13 mouse cellular contexts compared by ENCODE assay signal in the genomic region with DNA sequence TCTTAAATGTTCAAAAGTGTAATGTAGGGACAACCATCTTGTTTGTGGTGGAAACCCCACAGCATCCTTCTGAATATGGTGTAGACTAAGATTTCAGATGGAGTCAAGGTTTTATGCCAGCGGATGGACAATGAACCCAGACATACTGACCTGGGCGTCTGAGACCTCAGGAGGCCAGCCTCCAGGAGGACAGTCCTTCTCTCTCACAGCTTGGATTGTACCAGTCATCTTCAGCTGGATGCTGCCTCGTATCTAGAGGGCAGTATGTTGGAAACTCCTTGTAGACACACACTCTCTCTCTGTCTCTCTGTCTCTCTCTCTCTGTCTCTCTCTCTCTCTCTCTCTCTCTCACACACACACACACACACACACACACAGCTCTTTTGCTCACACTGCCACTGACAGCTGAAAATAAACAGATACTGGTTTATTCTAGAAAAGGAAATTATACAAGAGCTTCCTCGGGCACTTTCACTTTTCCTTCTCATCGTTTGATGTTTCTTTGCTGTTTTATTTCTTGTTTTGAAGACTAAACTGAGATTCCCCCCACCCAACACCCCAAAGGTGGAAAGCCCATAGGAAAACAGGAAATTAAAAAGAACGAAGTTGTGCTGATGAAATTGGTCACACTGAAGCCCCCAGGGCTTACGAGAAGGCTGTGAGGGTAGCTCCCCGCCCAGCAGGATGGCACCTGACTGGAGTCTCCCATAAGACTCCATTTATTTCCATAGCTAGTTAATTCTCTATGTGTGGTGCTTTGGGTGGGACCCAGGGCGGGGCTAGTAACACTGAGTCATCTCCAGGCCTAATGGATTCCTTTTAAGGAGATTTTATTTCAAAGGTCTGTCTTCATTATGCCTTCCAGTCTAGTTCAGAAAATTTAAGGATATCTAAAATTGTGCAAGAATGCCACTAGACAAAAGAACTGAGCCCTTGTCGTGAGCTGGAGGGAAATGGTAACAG.
DNase-seq lines count a peak whose midpoint lies in the region; ATAC-seq lines count a peak whose summit lies in the region.
"Had no signal": no experiment of that assay in that cellular context is flagged by ENCODE, and none has a peak within 500 bp of the region (broad histone marks: within the 10 kb centered on the region; RNA-seq: fewer than 3 reads in every experiment).

No protein-coding gene starts in this region.

- H3K4me2 ChIP-seq in heart, embryonic 13.5 days, result peak overlapping the region; percentile 4; the same call in 1 of the 2 replicates
- H3K4me2 ChIP-seq: midbrain, embryonic 12.5 days had no signal

- H3K27me3 ChIP-seq in heart, embryonic 13.5 days (replicated peaks), result no peaks in the 10 kb centered on the region
- H3K27me3 ChIP-seq: midbrain, embryonic 12.5 days had no signal

- DNase-seq in heart, postnatal 36 days, result no peak
- DNase-seq in urinary bladder, postnatal 14 days (ENCODE audit: low spot score), result peak; percentile 29
- no peak for DNase-seq in urinary bladder, adult 2 months (ENCODE audit: low spot score)
- DNase-seq in kidney, postnatal 14 days, result no peak
- DNase-seq in right cerebral cortex, adult 18-20 months, result no peak
- no peak for DNase-seq in left cerebral cortex, adult 9 months (ENCODE audit: low spot score in 2 of 2)
- DNase-seq: adrenal gland, adult 2 months; cerebellum, postnatal 25 days; kidney, postnatal 10 days had no signal

- H3K27ac ChIP-seq in heart, embryonic 13.5 days (replicated peaks), result peak overlapping the region; percentile 12; the same call in 1 of the 2 replicates
- H3K27ac ChIP-seq: midbrain, embryonic 12.5 days had no signal

- 0 out of 2 replicates have a peak, but pooled peaks cover 2% of the 10 kb centered on the region for H3K9me3 ChIP-seq in heart, embryonic 13.5 days
- H3K9me3 ChIP-seq: midbrain, embryonic 12.5 days had no signal

- no peak overlapping the region for H3K4me3 ChIP-seq in heart, embryonic 13.5 days
- H3K4me3 ChIP-seq: midbrain, embryonic 12.5 days had no signal

- peaks cover 2% of the 10 kb centered on the region for H3K36me3 ChIP-seq in heart, embryonic 13.5 days
- H3K36me3 ChIP-seq: midbrain, embryonic 12.5 days had no signal

- 72% methylated on average over 10 of the region's 10 CpGs for WGBS in heart, embryonic 13.5 days

- H3K4me1 ChIP-seq in heart, embryonic 13.5 days, result peaks cover 83% of the 10 kb centered on the region

- intact Hi-C loops in heart, postnatal 36 days (cut with DNase I), result loop anchor here (5.0 kb wide), 1 partner anchor 113 kb away; no protein-coding TSS in a partner anchor

- no peak overlapping the region; the same call in 1 of the 2 replicates for H3K9ac ChIP-seq in heart, embryonic 13.5 days
- H3K9ac ChIP-seq: midbrain, embryonic 12.5 days had no signal

- ATAC-seq in heart, embryonic 13.5 days (ENCODE audit: extremely low read depth, insufficient number of reproducible peaks, low FRiP score, low TSS enrichment), result no peak
- peak; percentile 61 for ATAC-seq in inflammation-experienced regulatory T-cells, adult 6 months
- ATAC-seq: forebrain, embryonic 14.5 days had no signal
